Mouse (Mus musculus) right cerebral cortex, adult 18-20 months (tissue): ENCODE data around the gene Fam20b.

Source experiments
- DNase-seq: peaks from one replicate; pipeline ENCODE4 v3.0.0; 2022; ENCODE audit warnings: mixed read lengths

Fam20b gene

DNA sequence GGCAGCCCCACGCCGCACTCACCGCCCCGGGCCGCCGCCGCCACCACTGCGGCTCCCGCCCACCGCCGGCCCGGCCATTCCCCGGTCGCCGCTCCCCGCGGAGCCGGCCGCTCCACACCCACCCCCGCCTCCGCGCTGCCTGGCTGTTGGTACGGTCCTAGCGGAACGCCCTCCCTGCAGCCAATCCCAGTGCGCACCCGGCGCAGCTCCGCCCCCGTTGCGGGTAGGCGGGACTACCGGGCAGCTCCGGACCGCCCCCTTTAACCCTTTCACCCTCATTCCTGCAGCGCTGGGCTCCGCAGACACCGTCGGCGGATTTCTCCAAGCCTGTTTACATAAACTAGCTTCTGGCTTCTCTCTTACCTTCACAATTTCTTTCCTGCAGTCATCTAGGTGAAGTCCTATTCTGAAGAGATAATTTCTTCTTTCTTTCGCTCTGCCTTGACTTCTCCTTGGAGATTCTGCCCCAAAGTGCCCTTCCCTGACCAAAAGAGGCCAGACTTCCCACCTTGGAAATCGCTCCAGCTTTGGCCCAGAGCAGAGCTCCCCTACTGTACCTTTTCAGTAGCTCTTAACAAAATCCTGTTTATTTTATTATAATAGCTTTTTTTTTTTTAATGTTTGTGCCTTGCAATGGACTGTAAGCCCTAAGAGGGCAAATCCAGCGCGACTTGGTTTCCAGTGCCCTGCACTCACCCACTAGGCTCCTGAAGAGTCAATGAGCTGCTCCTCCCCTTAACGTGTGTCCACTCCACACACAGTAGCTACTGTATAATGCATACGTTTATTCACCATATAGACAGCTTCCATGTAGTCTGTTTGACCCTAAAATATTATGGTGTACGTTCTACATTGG lies at the start of gene Fam20b:
Fam20b (minus strand) TSS at position 137 of the 856 bp plus-strand sequence.
- DNase-seq = peak; percentile 97

DNA sequence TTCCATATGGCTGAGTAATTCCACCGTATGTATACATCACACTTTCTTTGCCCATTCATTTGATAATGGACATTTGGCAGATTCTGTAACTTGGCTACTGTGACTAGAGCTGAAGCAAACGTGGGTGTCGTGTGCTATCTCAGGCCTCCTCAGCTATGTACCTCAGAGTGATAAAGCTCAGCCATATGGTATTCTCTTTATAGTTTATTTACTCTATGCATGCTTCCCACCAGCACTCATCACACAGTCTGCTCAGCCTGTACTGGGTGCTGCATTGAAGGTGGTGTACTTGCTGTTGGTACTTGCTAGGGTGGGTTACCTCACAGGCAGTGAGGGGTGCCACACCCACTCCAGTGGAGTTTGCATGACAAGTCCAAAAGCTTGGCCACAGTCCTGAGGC lies 46.4 kb upstream of the Fam20b start:
- DNase-seq = peak; percentile 66

- no peak for DNase-seq
These were observed 45.7 kb upstream of the Fam20b start for GRCm38 (mm10) chr1:156764584-156764983.

GRCm38 (mm10) chr1:156763280-156763679 lies 44.4 kb upstream of the Fam20b start:
- DNase-seq = no peak

DNA sequence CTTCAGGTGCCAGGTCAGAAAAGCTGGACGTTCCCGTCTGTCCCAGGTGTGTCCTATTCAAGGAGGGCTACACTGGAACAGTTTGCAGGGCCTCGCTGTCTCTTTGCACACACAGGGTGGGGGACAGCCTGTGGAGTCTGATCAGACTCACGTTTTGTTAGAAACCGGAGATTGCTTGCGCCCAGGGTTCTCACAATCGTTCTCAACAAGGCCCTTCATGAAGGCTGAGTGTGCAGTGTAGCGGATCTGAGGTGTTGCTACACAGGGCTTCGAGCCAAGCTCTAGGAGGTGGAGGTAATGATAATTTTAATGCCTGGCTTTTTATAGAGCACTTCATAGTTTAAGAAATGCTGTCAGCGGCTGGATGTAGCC lies 42.5 kb upstream of the Fam20b start:
- no peak for DNase-seq

- DNase-seq = no peak
These were observed 41.9 kb upstream of the Fam20b start for GRCm38 (mm10) chr1:156760549-156761429.

GRCm38 (mm10) chr1:156758326-156758725 lies 39.4 kb upstream of the Fam20b start:
- DNase-seq = no peak

DNA sequence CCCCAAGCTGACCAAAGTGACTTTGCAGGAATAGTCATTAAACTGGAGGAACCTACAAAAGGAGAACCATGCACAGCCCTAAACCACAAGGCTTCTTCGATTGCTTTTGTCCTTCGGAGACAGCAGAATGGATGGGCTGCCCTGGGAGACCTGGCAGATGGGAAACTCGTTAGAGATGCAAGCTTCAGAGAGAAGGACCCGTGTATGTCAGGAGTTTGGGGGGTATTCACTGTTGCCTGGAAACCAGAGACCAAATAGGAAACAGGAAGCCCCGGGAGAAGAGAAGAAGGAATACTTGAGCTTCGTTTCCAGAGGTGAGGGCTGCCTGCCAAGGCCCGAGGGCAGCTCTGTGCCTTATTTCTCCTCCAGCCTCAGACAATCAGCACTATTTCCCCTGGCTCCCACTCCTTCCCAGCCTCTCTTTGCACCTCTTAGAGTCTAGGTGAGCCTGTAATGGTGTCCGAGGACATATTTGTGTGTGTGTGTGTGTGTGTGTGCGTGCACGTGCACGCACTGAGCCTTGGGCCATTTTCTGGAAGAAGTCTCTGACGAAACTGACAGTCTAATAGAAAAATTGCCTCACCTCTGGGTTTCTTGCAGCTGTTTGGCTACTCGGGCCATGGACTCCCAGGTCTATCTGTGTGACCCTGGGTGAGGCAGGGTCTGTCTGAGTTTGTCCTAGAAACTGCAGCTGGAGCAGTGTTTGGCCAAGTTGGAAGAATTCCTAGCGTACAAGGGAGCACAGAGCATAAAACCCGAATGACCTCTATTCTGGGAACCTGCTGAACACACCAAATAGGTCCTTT lies 35.9 kb upstream of the Fam20b start:
- DNase-seq = no peak

- DNase-seq = no peak
These were observed 34.1 kb upstream of the Fam20b start for GRCm38 (mm10) chr1:156752990-156753389.

DNA sequence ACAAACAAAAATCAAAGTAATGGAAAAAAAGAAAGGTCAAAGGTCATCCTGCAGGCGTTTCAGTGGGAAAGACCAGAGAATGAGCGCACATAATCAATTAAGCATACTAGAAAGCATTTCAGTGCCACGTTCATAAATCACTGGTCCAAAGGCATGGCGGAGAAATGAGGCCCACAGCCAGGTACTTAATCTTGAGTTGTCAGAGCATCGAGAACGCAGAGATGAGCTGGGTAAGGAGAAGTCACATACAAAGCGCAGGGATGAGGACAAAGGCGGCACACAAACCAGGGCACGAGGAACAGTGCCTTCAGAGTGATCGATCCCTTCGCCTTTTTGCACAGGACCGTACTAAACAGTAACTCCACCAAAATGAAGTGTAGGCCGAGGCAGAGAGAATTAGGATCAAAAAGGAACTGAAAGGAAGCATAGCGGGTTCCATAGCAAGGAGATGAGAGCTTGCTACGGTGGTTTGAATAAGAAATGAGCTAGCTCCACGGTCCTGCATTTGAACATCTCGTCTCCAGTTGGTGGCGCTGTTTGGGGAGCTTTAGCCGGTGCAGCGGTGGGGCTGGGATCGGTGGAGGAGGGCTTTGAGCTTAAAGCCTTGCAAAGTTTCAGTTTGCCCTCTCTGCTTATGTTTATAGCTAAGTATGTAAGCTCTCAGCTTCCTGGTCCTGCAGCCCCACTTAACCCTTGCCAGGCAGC lies 33.3 kb upstream of the Fam20b start:
- peak; percentile 65 for DNase-seq

DNA sequence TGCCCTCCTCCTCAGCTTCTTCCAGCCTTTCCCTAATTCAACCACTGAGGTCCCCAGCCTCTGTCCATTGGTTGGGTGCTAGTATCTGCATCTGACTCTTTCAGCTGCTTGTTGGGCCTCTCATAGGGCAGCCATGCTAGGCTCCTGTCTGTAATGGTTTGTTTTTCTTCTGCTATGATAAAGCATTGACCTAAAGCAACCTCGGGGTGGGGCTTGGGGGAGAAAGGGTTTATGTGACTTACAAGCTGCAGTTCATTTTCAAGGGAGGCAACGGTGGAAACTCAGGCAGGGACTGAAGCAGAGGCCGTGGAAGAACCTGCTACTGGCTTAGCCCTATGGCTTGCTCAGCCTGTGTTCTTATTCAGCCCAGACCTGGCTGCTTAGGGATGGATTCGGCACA lies 31.4 kb upstream of the Fam20b start:
- DNase-seq = no peak

DNA sequence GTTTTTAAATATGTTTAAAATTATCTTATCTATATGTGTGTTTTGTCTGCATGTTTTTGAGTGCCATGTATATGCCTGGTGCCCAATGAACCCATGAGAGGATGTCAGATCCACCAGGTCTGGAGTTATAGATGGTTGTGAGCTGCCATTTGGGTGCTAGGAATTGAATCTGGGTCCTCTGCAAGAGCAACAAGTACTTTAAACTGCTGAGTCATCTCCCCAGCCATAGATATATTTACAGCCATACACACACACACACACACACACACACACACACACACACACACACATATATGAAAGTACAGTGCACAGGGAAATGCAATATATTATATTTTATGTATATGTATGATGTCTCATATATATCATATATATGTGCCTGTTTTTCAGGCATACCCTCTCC lies 30.2 kb upstream of the Fam20b start:
- DNase-seq = no peak

DNA sequence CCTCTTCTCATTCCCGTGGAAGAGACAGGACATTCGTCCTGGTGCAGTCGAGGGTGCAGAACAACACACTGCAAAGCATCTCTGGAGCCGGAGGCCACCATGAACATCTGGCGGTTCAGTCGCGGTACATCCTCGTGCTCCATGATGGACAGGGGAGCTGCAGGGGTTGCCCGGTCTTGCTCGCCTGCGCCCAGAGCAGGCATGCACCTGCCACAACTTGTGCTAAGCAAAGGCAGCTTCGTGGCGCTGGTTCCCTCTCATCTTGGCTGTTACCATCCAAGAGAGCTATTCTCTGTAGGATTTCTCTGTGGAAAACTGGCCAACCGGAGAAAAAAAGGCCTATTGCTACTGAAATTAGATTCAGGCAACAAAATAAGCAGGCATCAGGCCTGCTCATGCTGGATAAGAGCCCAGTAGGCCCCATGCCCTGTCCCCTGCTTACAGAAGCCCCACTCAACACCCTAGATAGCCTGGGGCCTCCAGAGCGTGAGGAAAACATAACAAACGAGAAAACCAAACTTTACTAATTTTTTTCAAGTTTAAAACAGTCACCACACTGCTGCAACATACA lies 29.6 kb upstream of the Fam20b start:
- DNase-seq = no peak

- no peak for DNase-seq
These were observed 26.4 kb upstream of the Fam20b start for GRCm38 (mm10) chr1:156745188-156745810.

GRCm38 (mm10) chr1:156741482-156742411 lies 22.9 kb upstream of the Fam20b start:
- DNase-seq = peak; percentile 57

GRCm38 (mm10) chr1:156735788-156736187 lies 16.9 kb upstream of the Fam20b start:
- no peak for DNase-seq

- DNase-seq = no peak
These were observed 15.1 kb upstream of the Fam20b start for GRCm38 (mm10) chr1:156734019-156734418.

DNA sequence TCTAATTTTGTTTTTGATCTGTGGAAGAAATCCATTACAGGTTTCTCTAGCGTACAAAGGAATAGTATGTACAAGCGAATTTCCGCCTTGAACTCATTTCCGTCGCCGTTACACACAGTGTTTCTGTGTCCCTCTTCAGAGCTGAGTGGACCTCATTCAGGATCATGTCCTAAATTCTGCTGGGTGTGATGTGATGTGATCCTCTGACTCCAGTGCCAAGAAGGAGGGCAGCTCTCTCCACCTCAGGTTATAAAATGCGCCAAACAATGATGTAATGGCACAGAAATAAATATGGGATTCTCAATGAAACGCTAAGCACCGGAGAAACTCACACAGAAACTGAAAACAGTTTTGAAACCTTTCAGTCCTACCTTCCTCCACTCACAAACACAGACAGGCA lies 14.7 kb upstream of the Fam20b start:
- no peak for DNase-seq

GRCm38 (mm10) chr1:156732996-156733395 lies 14.1 kb upstream of the Fam20b start:
- no peak for DNase-seq

- no peak for DNase-seq
These were observed 11.9 kb upstream of the Fam20b start for GRCm38 (mm10) chr1:156730802-156731201.
